Mouse (Mus musculus) embryonic facial prominence, embryonic 14.5 days (tissue): Measurements from ENCODE around the gene Erp29. TPM values are rescaled to one million over a fixed set of nuclear protein-coding genes. Genes with fewer than 3 reads are reported as not detected.

Experiments used
- ATAC-seq: fragments of 200-750 bp; cut with Nextera tagmentation; 2 replicates; pipeline ENCODE4 v1.8.0; 2017; ENCODE audit warnings: low read depth, moderate number of reproducible peaks, moderate TSS enrichment
- DNase-seq: peaks from one replicate; pipeline ENCODE4 v3.0.0-alpha.2; 2015; ENCODE audit warnings: low spot score
- H3K27ac ChIP-seq: fragments of 300-500 bp; sonication (generic); replicated peaks from 2 replicates; pipeline ENCODE4 v1.5.1; 2014; ENCODE audit warnings: low read depth, mild to moderate bottlenecking, low read length, moderate library complexity
- H3K27me3 ChIP-seq: fragments of 300-500 bp; sonication (generic); replicated peaks from 2 replicates; pipeline ENCODE4 v1.6.1; 2014; ENCODE audit warnings: low read length; ENCODE audit not compliant: control insufficient read depth, insufficient read depth
- H3K36me3 ChIP-seq: fragments of 300-500 bp; sonication (generic); 2 replicates; pipeline ENCODE4 v1.6.1; 2014; ENCODE audit warnings: low read length, mixed read lengths; ENCODE audit not compliant: control insufficient read depth, insufficient read depth
- H3K4me1 ChIP-seq: fragments of 300-500 bp; sonication (generic); 2 replicates; pipeline ENCODE4 v1.6.1; 2014; ENCODE audit warnings: antibody characterized with exemption, low read length; ENCODE audit not compliant: control insufficient read depth, insufficient read depth
- H3K4me2 ChIP-seq: fragments of 300-500 bp; sonication (generic); 2 replicates; pipeline ENCODE4 v1.6.1; 2014; ENCODE audit warnings: low read depth, mild to moderate bottlenecking, low read length, moderate library complexity, mixed read lengths
- H3K4me3 ChIP-seq: fragments of 300-500 bp; sonication (generic); 2 replicates; pipeline ENCODE4 v1.5.1; 2014; ENCODE audit warnings: low read depth, mild to moderate bottlenecking, low read length
- H3K9ac ChIP-seq: fragments of 300-500 bp; sonication (generic); 2 replicates; pipeline ENCODE4 v1.6.1; 2014; ENCODE audit warnings: low read depth, mild to moderate bottlenecking, low read length, moderate library complexity, mixed read lengths
- H3K9me3 ChIP-seq: fragments of 300-500 bp; sonication (generic); 2 replicates; pipeline ENCODE4 v1.6.1; 2016; ENCODE audit warnings: low read length; ENCODE audit not compliant: control insufficient read depth
- WGBS: fragments of 180-500 bp; shearing (Covaris S2); extraction: QIAGEN DNeasy Blood & Tissue Kit; methylation state at CpG from one replicate; pipeline ENCODE4 v1.1.7; 2014; 5-methylcytosine and 5-hydroxymethylcytosine counted together
- polyA plus RNA-seq: library from polyadenylated mRNA; unstranded; fragments of >200 nt; fragmentation: Nextera tagmentation; extraction: Ambion mirVana; gene quantifications from 2 replicates; pipeline ENCODE4 v1.2.1, GENCODE M21; 2014

Gene Erp29
- polyA plus RNA-seq, 1 experiment from 2014 or later, result 157 TPM

- Histone ChIP-seq H3K9ac (no peak overlapping the region), H3K27ac (no peak overlapping the region), H3K4me1 (no peaks in the 10 kb centered on the region), H3K36me3 (peaks cover 80% of the 10 kb centered on the region), H3K27me3 (no peaks in the 10 kb centered on the region), H3K4me2 (no peak overlapping the region), H3K4me3 (no peak overlapping the region), H3K9me3 (peaks cover 3% of the 10 kb centered on the region; the same call in 1 of the 2 replicates)
- WGBS, result 92% methylated on average over 13 of the region's 13 CpGs
- no peak for ATAC-seq
- no peak for DNase-seq
Observed at GRCm38 (mm10) chr5:121378678-121379256, 73.5 kb downstream of the Erp29 start.

Other genes starting within 250 kb of the Erp29 start
- 685 and 696 TPM in 2 replicates for gene Rpl6, start 248.0 kb downstream of the Erp29 start, polyA plus RNA-seq
- gene Hectd4, start 232.3 kb downstream of the Erp29 start, polyA plus RNA-seq, result 7.3 and 7.4 TPM in 2 replicates
- gene Trafd1, start 66.9 kb downstream of the Erp29 start, polyA plus RNA-seq, result 71.8 and 75.8 TPM in 2 replicates
- gene Naa25, start 54.6 kb downstream of the Erp29 start, polyA plus RNA-seq, result 38.0 and 40.3 TPM in 2 replicates
- 2.6 and 3.6 TPM in 2 replicates for gene Tmem116, start 613 bp downstream of the Erp29 start, polyA plus RNA-seq
- 0.17 TPM in 1 of 2 replicates, not detected in the other for gene Adam1b, start 50.9 kb upstream of the Erp29 start, polyA plus RNA-seq
- gene Adam1a, start 93.0 kb upstream of the Erp29 start, polyA plus RNA-seq, result 2.1 and 2.3 TPM in 2 replicates
- gene Gm42878, start 93.0 kb upstream of the Erp29 start, polyA plus RNA-seq, result not detected in 2 replicates
- gene Mapkapk5, start 93.4 kb upstream of the Erp29 start, polyA plus RNA-seq, result 46.5 and 47.8 TPM in 2 replicates
- gene Aldh2, start 141.3 kb upstream of the Erp29 start, polyA plus RNA-seq, result 87.8 and 93.0 TPM in 2 replicates
- 2.0 and 2.7 TPM in 2 replicates for gene Acad12, start 166.4 kb upstream of the Erp29 start, polyA plus RNA-seq
- gene Acad10, start 208.0 kb upstream of the Erp29 start, polyA plus RNA-seq, result 1.6 and 2.1 TPM in 2 replicates
- 39.9 and 45.8 TPM in 2 replicates for gene Brap, start 208.1 kb upstream of the Erp29 start, polyA plus RNA-seq